Mouse (Mus musculus): ENCODE data around the gene Krt17. TPM values are rescaled to one million over a fixed set of nuclear protein-coding genes. Genes with fewer than 3 reads are reported as not detected.
"Not testable (repeated sequence)": the region's sequence is repeated elsewhere in the genome, so short reads cannot be mapped to it uniquely, and the experiment has no call there.

The Krt17 gene
- polyA plus RNA-seq, 1 experiment = not detected

DNA sequence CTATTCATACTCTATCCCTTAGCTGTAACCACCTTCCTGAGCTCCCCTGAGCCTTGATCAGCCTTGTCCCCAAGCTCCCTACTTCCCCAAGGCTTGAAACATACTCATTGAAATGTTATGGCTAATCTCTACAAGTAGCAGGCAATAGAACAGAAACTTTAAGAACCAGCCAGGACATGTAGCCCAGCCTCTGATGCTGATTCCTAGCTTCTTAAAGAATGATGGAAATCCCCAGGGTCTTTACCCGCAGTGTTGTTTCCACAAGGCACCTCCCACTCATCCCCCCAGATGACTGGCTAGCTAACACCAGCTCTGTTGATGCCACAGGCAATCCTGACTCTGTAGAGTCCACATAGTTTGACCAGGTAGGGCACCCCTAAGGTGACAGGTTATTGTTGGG is 2.9 kb downstream of the Krt17 start:
- Histone ChIP-seq H3K4me3 (no peak overlapping the region), H3ac (ENCODE audit: control insufficient read depth, insufficient read length) (no peak overlapping the region), H3K4me2 (ENCODE audit: low read depth) (no peak overlapping the region), H3K36me3 (ENCODE audit: control insufficient read depth, insufficient read depth) (no peaks in the 10 kb centered on the region), H3K27me3 (ENCODE audit: control insufficient read depth, insufficient read depth, insufficient read length) (no peaks in the 10 kb centered on the region), H3K79me2 (ENCODE audit: control insufficient read depth, insufficient read depth) (no peaks in the 10 kb centered on the region)
- TF ChIP-seq REST (IDR thresholded peaks at IDR 0.05; ENCODE audit: insufficient read depth, insufficient read length) = no peak
- TF ChIP-seq MYOG (IDR thresholded peaks at IDR 0.05; ENCODE audit: control insufficient read depth in 1 of 3, insufficient read depth in 1 of 3, insufficient read length in 2 of 3, low read depth in 2 of 3) = no peak
- TF ChIP-seq MAX (IDR thresholded peaks at IDR 0.05; ENCODE audit: low read depth) = no peak
- TF ChIP-seq E2F4 (IDR thresholded peaks at IDR 0.05; ENCODE audit: insufficient read depth) = no peak
- no peak for TF ChIP-seq SRF (IDR thresholded peaks at IDR 0.05; ENCODE audit: control insufficient read depth, insufficient read length, low read depth)
- no peak for TF ChIP-seq POLR2AphosphoS2 (IDR thresholded peaks at IDR 0.05; ENCODE audit: insufficient read length, low read depth)
- TF ChIP-seq CEBPB (IDR thresholded peaks at IDR 0.05; ENCODE audit: insufficient read depth, poor library complexity, severe bottlenecking) = no peak
- TF ChIP-seq USF1 (IDR thresholded peaks at IDR 0.05; ENCODE audit: low read depth) = no peak
- no peak for TF ChIP-seq MYOD1 (IDR thresholded peaks at IDR 0.05; ENCODE audit: control insufficient read depth in 1 of 3, insufficient read length in 2 of 3, low read depth in 2 of 3)
- no peak for TF ChIP-seq TCF12 (IDR thresholded peaks at IDR 0.05; ENCODE audit: insufficient read depth, poor library complexity, severe bottlenecking)
- TF ChIP-seq POLR2A (IDR thresholded peaks at IDR 0.05; ENCODE audit: insufficient read length, low read depth) = no peak
- no peak for TF ChIP-seq TCF3 (IDR thresholded peaks at IDR 0.05; ENCODE audit: insufficient read length, low read depth)

DNA sequence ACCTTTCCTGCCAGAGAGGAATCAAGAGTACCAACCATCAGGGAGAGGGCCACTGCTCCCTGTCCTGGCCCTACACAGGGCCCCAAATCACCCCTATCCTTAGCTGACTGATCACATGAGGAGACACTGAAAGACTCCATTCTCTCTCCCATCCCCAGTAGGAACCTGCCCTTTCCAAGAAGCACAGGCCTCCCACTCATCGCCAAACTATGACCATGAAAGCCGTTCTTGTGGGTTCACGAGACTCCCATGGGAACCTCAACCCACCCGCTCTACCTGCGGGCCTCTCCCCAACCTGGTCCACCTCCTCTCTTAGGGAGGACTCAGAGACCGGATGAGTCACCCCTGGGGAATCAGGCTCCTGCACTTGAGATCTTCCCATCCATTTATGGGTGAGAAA is 5.3 kb downstream of the Krt17 start:
- Histone ChIP-seq H3K79me2 (ENCODE audit: control insufficient read depth, insufficient read depth) (no peaks in the 10 kb centered on the region), H3K4me3 (no peak overlapping the region), H3K4me2 (ENCODE audit: low read depth) (no peak overlapping the region), H3K36me3 (ENCODE audit: control insufficient read depth, insufficient read depth) (no peaks in the 10 kb centered on the region), H3K27me3 (ENCODE audit: control insufficient read depth, insufficient read depth, insufficient read length) (no peaks in the 10 kb centered on the region), H3ac (ENCODE audit: control insufficient read depth, insufficient read length) (no peak overlapping the region)
- TF ChIP-seq MYOD1 (IDR thresholded peaks at IDR 0.05; ENCODE audit: control insufficient read depth in 1 of 3, insufficient read length in 2 of 3, low read depth in 2 of 3) (no peak), TCF3 (IDR thresholded peaks at IDR 0.05; ENCODE audit: insufficient read length, low read depth) (no peak), POLR2A (IDR thresholded peaks at IDR 0.05; ENCODE audit: insufficient read length, low read depth) (no peak), MAX (IDR thresholded peaks at IDR 0.05; ENCODE audit: low read depth) (no peak), POLR2AphosphoS2 (IDR thresholded peaks at IDR 0.05; ENCODE audit: insufficient read length, low read depth) (no peak), SRF (IDR thresholded peaks at IDR 0.05; ENCODE audit: control insufficient read depth, insufficient read length, low read depth) (no peak), USF1 (IDR thresholded peaks at IDR 0.05; ENCODE audit: low read depth) (no peak), E2F4 (IDR thresholded peaks at IDR 0.05; ENCODE audit: insufficient read depth) (no peak), TCF12 (IDR thresholded peaks at IDR 0.05; ENCODE audit: insufficient read depth, poor library complexity, severe bottlenecking) (no peak), CEBPB (IDR thresholded peaks at IDR 0.05; ENCODE audit: insufficient read depth, poor library complexity, severe bottlenecking) (no peak), MYOG (IDR thresholded peaks at IDR 0.05; ENCODE audit: control insufficient read depth in 1 of 3, insufficient read depth in 1 of 3, insufficient read length in 2 of 3, low read depth in 2 of 3) (no peak), REST (IDR thresholded peaks at IDR 0.05; ENCODE audit: insufficient read depth, insufficient read length) (no peak)

DNA sequence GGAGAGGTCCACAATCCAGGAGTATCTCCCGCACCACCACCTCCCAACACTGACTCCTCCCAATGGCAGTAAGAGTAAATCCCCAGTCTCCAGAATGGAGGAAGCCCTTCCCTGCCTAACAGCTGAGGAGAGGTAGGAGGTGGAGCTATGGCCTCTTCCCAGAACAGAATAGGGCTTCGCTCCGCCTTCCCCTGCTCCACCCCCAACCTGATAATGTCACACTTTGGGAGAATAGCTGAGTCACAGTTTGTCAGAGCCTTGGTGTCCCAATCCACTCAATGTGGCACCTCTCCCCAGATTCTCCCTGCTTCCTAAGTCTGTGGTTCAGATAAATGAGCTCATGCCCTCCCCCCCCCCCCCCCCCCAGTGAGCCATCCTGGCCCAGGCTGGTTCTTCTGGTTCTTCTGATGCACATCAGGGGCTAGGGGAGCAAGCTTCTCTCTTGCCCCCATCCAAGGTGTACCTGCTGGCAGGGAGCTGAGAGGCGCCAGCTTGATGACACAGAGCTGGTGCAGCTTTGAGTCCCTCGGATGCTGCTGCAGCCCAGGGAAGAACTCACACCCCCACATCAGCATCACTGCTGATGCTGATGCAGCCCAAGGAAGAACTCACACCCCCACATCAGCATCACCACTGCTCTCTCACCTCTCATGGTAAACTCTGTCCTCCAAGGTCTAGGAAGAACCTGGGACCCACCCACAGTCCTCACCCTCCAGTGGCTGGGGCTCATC is 6.3 kb downstream of the Krt17 start:
- H3K36me3 ChIP-seq (ENCODE audit: control insufficient read depth, insufficient read depth) = no peaks in the 10 kb centered on the region
- no peaks in the 10 kb centered on the region for H3K27me3 ChIP-seq (ENCODE audit: control insufficient read depth, insufficient read depth, insufficient read length)
- TF ChIP-seq REST (IDR thresholded peaks at IDR 0.05; ENCODE audit: insufficient read depth, insufficient read length) (no peak), E2F4 (IDR thresholded peaks at IDR 0.05; ENCODE audit: insufficient read depth) (no peak), CEBPB (IDR thresholded peaks at IDR 0.05; ENCODE audit: insufficient read depth, poor library complexity, severe bottlenecking) (no peak), POLR2A (IDR thresholded peaks at IDR 0.05; ENCODE audit: insufficient read length, low read depth) (no peak), TCF3 (IDR thresholded peaks at IDR 0.05; ENCODE audit: insufficient read length, low read depth) (no peak)
- no peak overlapping the region for H3K4me3 ChIP-seq
- no peak overlapping the region for H3K4me2 ChIP-seq (ENCODE audit: low read depth)
- H3ac ChIP-seq (ENCODE audit: control insufficient read depth, insufficient read length) = no peak overlapping the region
- H3K79me2 ChIP-seq (ENCODE audit: control insufficient read depth, insufficient read depth) = no peaks in the 10 kb centered on the region

DNA sequence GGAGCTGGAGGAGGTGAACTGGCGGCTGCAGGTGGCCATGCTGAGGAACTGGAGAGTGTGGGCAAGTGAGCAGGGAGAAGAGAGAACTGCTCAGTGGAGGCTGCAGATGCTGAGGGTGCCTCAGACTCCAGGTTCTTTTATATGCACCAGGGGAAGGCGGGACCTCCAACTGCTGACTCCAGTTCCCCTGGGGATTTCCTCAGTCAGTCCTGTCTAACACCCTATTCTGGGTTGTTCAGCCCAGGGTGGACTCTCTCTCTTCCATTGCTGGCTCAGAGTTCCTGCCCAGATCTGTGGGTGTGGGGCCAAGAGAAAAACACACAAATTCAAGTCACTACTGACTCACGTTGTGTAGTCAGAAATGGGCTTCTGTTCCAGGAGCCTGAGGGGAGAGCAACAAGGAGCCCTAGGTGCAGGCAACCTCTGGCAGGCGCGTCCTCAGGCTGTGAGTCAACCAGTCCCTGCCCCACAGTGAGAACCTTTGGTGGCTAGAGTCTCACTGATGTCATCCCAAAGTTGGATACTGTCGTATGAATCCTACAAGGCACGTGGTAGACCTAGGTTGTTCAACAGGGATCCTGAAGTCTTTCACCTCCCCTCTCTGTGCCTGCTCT is 11.9 kb downstream of the Krt17 start, which contains the start of gene Krt16:
TSS of gene Krt16 (minus strand) at position 51 of the 614 bp plus-strand sequence.
- no peak within 1 kb of the TSS for H3K4me3 ChIP-seq
- H3ac ChIP-seq (ENCODE audit: control insufficient read depth, insufficient read length) = no peak within 1 kb of the TSS
- no peak within 1 kb of the TSS for H3K4me2 ChIP-seq (ENCODE audit: low read depth)
- no peaks in the 10 kb centered on the region for H3K27me3 ChIP-seq (ENCODE audit: control insufficient read depth, insufficient read depth, insufficient read length)
- no peak for TF ChIP-seq POLR2A (IDR thresholded peaks at IDR 0.05; ENCODE audit: insufficient read length, low read depth)
- no peak for TF ChIP-seq E2F4 (IDR thresholded peaks at IDR 0.05; ENCODE audit: insufficient read depth)
- no peak for TF ChIP-seq USF1 (IDR thresholded peaks at IDR 0.05; ENCODE audit: low read depth)
- no peak for TF ChIP-seq TCF3 (IDR thresholded peaks at IDR 0.05; ENCODE audit: insufficient read length, low read depth)
- no peaks in the 10 kb centered on the region for H3K36me3 ChIP-seq (ENCODE audit: control insufficient read depth, insufficient read depth)
- H3K79me2 ChIP-seq (ENCODE audit: control insufficient read depth, insufficient read depth) = no peaks in the 10 kb centered on the region

DNA sequence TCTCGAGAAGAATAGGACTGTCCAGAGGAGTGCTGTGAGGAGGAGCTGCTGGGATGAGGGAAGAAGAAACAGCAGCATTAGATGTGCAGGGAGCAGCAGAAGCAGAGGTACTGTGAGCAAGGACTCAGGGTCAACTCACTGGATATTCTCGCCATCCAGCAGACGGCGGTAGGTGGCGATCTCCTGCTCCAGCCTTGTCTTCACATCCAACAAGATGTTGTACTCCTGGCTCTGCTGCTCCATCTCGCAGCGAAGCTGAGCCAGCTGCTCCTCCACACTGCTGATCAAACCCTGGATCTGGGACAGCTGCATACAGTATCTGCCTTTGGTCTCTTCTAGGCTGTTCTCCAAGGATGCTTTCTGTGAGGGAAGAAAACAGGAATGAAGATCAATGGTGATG is 14.4 kb downstream of the Krt17 start:
- not testable (repeated sequence) for H3K4me3 ChIP-seq; H3K79me2 ChIP-seq (ENCODE audit: control insufficient read depth, insufficient read depth); H3K4me2 ChIP-seq (ENCODE audit: low read depth); H3K36me3 ChIP-seq (ENCODE audit: control insufficient read depth, insufficient read depth); H3K27me3 ChIP-seq (ENCODE audit: control insufficient read depth, insufficient read depth, insufficient read length); H3ac ChIP-seq (ENCODE audit: control insufficient read depth, insufficient read length)

DNA sequence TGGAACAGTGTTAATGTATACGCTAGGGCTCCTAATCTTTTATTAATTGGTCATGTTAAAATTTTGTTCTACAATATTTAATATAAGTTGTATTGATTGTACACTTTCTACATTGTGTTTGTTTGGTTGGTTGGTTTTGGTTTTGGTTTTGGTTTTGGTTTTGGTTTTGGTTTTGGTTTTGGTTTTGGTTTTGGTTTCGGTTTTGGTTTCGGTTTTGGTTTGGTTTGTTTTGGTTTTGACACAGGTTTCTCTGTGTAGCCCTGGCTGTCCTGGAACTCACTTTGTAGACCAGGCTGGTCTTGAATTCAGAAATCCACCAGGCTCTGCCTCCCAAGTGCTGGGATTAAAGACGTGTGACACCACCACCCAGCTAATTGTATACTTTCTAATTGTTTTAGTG is 20.6 kb downstream of the Krt17 start:
- H3K36me3 ChIP-seq (ENCODE audit: control insufficient read depth, insufficient read depth); H3K4me2 ChIP-seq (ENCODE audit: low read depth); H3K79me2 ChIP-seq (ENCODE audit: control insufficient read depth, insufficient read depth); H3ac ChIP-seq (ENCODE audit: control insufficient read depth, insufficient read length); H3K4me3 ChIP-seq; H3K27me3 ChIP-seq (ENCODE audit: control insufficient read depth, insufficient read depth, insufficient read length): not testable (repeated sequence)

Data from myocyte (in vitro differentiated cells).